Mouse (Mus musculus) bone marrow, adult 2 months (tissue): ENCODE data around the gene Mad2l2.

Source experiments
- CTCF ChIP-seq: fragments of 200-500 bp; IDR thresholded peaks from 2 replicates; pipeline ENCODE4 v1.5.1; 2011; ENCODE audit warnings: low read length, control low read depth; ENCODE audit not compliant: control insufficient read depth, insufficient read depth
- POLR2A ChIP-seq: fragments of 200-500 bp; IDR thresholded peaks from 2 replicates; pipeline ENCODE4 v1.6.1; 2011; ENCODE audit warnings: low read depth, mild to moderate bottlenecking, control low read depth, low read length, borderline replicate concordance; ENCODE audit not compliant: control insufficient read depth

- TF ChIP-seq POLR2A (no peak), CTCF (peak; percentile 99)
Observed at GRCm38 (mm10) chr4:148114758-148115391, 15.3 kb upstream of the Mad2l2 start.
